Mouse (Mus musculus) heart, postnatal 25 days (tissue): ENCODE data around the gene Hpca. TPM values are rescaled to one million over a fixed set of nuclear protein-coding genes. Genes with fewer than 3 reads are reported as not detected.

Source experiments
- DNase-seq: peaks from one replicate; pipeline ENCODE4 v3.0.0; 2022; ENCODE audit warnings: low spot score
- intact Hi-C: fragments of 180-260 bp; cut with DNase I; formaldehyde crosslinking; loops from one replicate; pipeline ENCODE4 v1.15.1; 2025
- total RNA-seq, 2 experiments: library from RNA; stranded (reverse); gene quantifications; 2 replicates each; pipeline ENCODE4 v1.2.3; 2021

Gene Hpca
- total RNA-seq, 2 experiments from 2014 or later: not detected

DNA sequence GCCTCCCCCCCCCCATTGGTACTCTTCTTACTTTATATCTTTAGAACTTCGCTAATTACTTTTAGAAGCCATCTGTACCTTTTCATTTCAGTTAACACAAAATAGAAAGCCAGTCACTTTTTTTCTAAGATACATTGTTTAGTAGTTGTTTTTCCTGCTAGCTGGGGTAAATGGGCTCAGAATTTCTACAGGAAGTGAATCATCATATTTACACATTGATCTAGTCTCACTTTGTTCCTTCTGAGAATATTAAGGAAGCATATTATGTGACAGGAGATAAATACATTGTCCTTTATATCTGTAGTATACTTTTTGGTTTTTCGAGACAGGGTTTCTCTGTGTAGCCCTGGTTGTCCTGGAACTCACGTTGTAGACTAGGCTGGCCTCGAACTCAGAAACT, 53.0 kb downstream of the Hpca start:
- no peak for DNase-seq
- intact Hi-C loops: no loop called here

DNA sequence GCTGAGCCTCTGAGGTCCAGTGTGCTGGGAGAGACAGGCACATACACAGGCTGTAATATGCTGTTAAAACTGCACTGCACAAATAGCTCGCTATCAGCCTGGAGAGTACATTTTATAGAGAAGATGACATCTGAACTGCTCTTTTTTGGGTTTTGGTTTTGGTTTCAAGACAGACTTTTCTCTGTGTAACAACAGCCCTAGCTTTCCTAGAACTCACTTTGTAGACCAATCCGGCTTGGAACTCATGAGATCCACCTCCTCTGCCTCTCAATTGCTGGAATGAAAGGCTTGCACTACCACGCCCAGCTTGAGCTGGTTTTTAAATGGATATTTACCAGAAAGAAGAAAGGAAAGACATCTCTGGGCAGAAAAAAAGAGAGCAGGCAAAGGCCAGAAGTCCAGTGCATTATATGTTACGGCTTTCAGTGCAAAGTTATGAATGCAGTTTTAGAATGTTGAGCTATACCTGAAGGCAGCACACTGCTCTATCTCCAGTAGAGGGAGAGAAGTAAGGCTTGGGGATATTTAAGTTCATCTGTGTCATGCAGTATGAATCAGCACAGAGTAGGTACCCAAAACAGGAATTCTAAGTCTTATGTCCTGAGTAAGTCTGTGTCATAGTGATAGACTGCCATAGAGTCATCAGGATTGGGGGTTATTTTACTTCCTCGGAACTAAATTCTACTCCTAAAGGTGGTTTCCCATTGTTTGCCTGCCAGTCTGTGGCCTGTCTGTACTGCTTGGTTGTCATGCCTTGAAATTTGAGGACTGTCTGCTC, 54.0 kb downstream of the Hpca start:
- DNase-seq: no peak
- intact Hi-C loops: no loop called here

DNA sequence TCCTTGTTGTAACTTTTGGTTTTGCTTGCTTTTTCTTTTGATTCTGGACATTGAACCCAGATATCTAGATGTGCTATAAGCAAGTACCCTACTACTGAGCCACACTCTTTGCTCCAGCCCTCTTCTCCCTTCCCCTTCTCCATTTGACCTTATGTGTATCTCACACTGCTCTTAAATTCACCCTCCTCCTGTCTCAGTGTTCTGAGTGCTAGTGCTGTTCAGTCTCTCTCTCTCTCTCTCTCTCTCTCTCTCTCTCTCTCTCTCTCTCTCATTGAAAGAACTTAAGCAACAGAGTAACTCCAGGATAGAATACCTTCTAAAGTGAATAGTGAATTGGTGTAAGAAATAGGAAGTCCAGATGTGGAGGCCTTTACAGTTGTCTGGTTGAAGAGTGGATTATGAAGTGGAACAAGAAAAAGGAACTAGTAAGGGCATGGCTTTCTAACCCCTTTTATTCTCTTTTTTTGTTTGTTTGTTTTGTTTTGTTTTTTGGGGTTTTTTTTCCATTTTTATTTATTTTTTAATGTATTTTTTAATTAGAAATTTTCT, 56.1 kb downstream of the Hpca start:
- intact Hi-C loops: no loop called here
- DNase-seq: no peak

DNA sequence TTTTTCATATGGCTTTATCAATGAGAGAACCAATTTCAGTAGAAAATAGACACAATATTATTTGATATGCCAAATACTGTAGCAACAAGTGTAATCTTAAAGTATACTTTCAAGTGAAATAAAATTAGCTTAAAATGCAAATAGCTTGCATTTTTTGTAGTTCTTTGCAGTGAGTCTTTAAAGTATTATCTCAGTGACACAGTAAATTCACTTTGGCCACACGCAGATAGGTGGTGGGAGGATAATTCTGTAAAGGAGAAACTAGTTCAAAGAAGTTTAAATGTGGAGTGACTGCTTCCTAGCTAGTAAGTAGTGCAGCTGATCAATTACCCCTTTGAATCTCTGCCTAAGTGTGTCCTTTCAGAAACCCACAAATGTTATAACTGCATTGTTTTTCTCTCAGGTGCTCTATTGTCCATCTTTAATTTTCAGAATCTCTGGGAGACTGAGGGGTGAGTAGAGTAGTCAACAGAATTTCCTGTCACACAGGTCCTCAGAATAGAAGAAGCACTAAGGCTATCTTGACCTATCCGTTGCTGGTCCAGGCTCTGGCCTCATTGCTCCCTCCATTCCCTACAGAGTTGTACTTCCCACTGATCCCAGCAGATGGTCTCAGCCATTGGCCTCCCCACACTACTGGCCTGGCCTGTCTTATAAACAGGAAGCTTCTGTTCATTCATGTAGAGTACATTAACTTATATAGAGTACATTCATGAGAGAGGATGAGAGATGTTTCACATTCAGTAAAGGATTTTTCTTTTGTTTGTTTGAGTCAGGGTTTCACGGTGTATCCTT, 59.4 kb downstream of the Hpca start:
- no peak for DNase-seq
- intact Hi-C loops: no loop called here

Other genes with a start within 250 kb of the Hpca start
- 1 to 10 TPM; 1.2 to 1.7 TPM for gene Trim62, start 238.5 kb downstream of the Hpca start, total RNA-seq
- 1 to 10 TPM; 2.1 to 3.2 TPM for gene Azin2, start 159.6 kb downstream of the Hpca start, total RNA-seq
- 10 to 100 TPM; 72.9 to 73.9 TPM for gene Ak2, start 130.1 kb downstream of the Hpca start, total RNA-seq
- 10 to 100 TPM; 21.8 to 21.9 TPM for gene Rnf19b, start 63.8 kb downstream of the Hpca start, total RNA-seq
- gene Tmem54, start 16.5 kb downstream of the Hpca start, total RNA-seq: not detected
- 100 to 1,000 TPM; 325 TPM for gene Fndc5, start 15.0 kb upstream of the Hpca start, total RNA-seq
- 10 to 100 TPM; 12.9 to 14.1 TPM for gene S100pbp, start 67.7 kb upstream of the Hpca start, total RNA-seq
- 10 to 100 TPM; 26.9 to 30.0 TPM for gene Yars, start 67.7 kb upstream of the Hpca start, total RNA-seq
- gene C77080, start 139.4 kb upstream of the Hpca start, total RNA-seq: 1 to 10 TPM; 3.3 to 6.1 TPM
- 10 to 100 TPM; 15.5 to 16.3 TPM for gene Sync, start 165.6 kb upstream of the Hpca start, total RNA-seq
- 10 to 100 TPM; 77.5 to 84.0 TPM for gene Rbbp4, start 213.3 kb upstream of the Hpca start, total RNA-seq
- 10 to 100 TPM; 18.6 to 22.7 TPM for gene Zbtb8os, start 213.7 kb upstream of the Hpca start, total RNA-seq